Mouse (Mus musculus) bone marrow, adult 2 months (tissue): ENCODE data around the gene Tango6.

Source experiments
- CTCF ChIP-seq: fragments of 200-500 bp; IDR thresholded peaks from 2 replicates; pipeline ENCODE4 v1.5.1; 2011; ENCODE audit warnings: low read length, control low read depth; ENCODE audit not compliant: control insufficient read depth, insufficient read depth
- POLR2A ChIP-seq: fragments of 200-500 bp; IDR thresholded peaks from 2 replicates; pipeline ENCODE4 v1.6.1; 2011; ENCODE audit warnings: low read depth, mild to moderate bottlenecking, control low read depth, low read length, borderline replicate concordance; ENCODE audit not compliant: control insufficient read depth

DNA sequence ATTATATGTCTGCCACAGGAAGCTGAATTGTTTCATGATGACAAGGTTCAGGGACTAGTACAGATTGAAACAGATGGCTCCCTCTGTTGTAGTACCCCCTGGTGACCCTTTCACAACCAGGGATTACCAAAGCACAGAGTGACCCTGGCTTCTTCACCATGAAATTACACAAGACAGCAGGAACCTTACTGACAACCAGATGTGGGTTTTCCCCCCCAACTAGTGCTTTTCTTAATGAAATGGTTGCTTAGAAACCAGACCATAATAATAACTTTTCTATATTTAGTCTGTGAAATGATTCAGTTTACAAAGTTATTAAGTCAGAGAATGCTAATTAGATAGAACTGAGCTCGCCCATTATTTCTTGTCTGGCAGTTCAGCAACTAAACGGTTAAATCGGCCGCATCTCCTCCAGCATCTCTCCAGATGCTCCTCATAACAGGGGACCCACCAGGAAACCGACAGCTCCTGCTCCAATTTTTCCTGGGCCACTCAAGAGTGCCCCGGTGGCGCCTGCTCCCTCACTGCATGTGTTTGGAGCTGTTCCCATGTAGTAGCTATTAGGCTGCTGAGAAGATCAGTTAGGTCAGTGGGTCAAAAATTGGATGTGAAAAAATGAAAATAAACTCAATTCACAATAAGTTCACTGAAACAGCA, 79.1 kb downstream of the Tango6 start:
- no peak for TF ChIP-seq POLR2A
- no peak for TF ChIP-seq CTCF
